Mouse (Mus musculus) ovary, adult 10 weeks (tissue): ENCODE data around the gene Gm13212. TPM values are rescaled to one million over a fixed set of nuclear protein-coding genes. Genes with fewer than 3 reads are reported as not detected.

Experiments
- polyA plus RNA-seq: library from polyadenylated mRNA; stranded (reverse); fragments of 350-450 nt; fragmentation: Illumina TruSeq; extraction: RNeasy Lipid Tissue Mini Kit (QIAGEN cat#74804); gene quantifications from one replicate; pipeline ENCODE4 v1.2.3, GENCODE M21; 2014

The Gm13212 gene
- polyA plus RNA-seq, result 74.8 TPM

GRCm38 (mm10) chr4:145585078-145585477 lies at the start of gene Gm13212:
TSS of gene Gm13212 (plus strand) at chr4:145585166.

GRCm38 (mm10) chr4:145670385-145670784 lies 85.4 kb downstream of the Gm13212 start, which contains the start of gene Zfp980:
TSS of gene Zfp980 (plus strand) at chr4:145670685.

Other genes starting within 250 kb of the Gm13212 start
- 0.43 TPM for gene Zfp990, start 74.4 kb upstream of the Gm13212 start, polyA plus RNA-seq
- gene Zfp980, start 85.5 kb downstream of the Gm13212 start, polyA plus RNA-seq, result 5.2 TPM